Mouse (Mus musculus): ENCODE data around the gene Hecw2.

- TF ChIP-seq CTCF (IDR thresholded peaks at IDR 0.05; ENCODE audit: low read depth) (no peak), EP300 (optimal IDR thresholded peaks at IDR 0.05) (no peak)
Observed at GRCm38 (mm10) chr1:54179179-54179578, 15.8 kb downstream of the Hecw2 start.
